Mouse (Mus musculus) limb, embryonic 13.5 days (tissue): ENCODE data around the gene Zdhhc12. TPM values are rescaled to one million over a fixed set of nuclear protein-coding genes. Genes with fewer than 3 reads are reported as not detected.
A peak's percentile ranks its signal among the peaks of the same experiment; 100 is the strongest.
"Not testable (repeated sequence)": the region's sequence is repeated elsewhere in the genome, so short reads cannot be mapped to it uniquely, and the experiment has no call there.

Source experiments
- ATAC-seq: fragments of 200-750 bp; cut with Nextera tagmentation; 2 replicates; pipeline ENCODE4 v1.8.0; 2017; ENCODE audit warnings: low read depth, moderate number of reproducible peaks, moderate TSS enrichment; ENCODE audit not compliant: low FRiP score
- H3K27ac ChIP-seq: fragments of 300-500 bp; sonication (generic); 2 replicates; pipeline ENCODE4 v1.5.1; 2015; ENCODE audit warnings: inconsistent platforms, mild to moderate bottlenecking, moderate library complexity
- H3K27me3 ChIP-seq: fragments of 300-500 bp; sonication (generic); 2 replicates; pipeline ENCODE4 v1.6.1; 2015; ENCODE audit warnings: mild to moderate bottlenecking, inconsistent platforms
- H3K36me3 ChIP-seq: fragments of 300-500 bp; sonication (generic); 2 replicates; pipeline ENCODE4 v1.6.1; 2015; ENCODE audit warnings: inconsistent platforms, mild to moderate bottlenecking, moderate library complexity
- H3K4me1 ChIP-seq: fragments of 300-500 bp; sonication (generic); 2 replicates; pipeline ENCODE4 v1.6.1; 2015; ENCODE audit warnings: inconsistent platforms
- H3K4me2 ChIP-seq: fragments of 300-500 bp; sonication (generic); replicated peaks from 2 replicates; pipeline ENCODE4 v1.6.1; 2015; ENCODE audit warnings: inconsistent platforms, mild to moderate bottlenecking, moderate library complexity
- H3K4me3 ChIP-seq: fragments of 300-500 bp; sonication (generic); 2 replicates; pipeline ENCODE4 v1.5.1; 2015; ENCODE audit warnings: moderate library complexity, mild to moderate bottlenecking, inconsistent platforms
- H3K9ac ChIP-seq: fragments of 300-500 bp; sonication (generic); 2 replicates; pipeline ENCODE4 v1.6.1; 2015; ENCODE audit warnings: mild to moderate bottlenecking, inconsistent platforms
- H3K9me3 ChIP-seq: fragments of 300-500 bp; sonication (generic); 2 replicates; pipeline ENCODE4 v1.6.1; 2016; ENCODE audit warnings: inconsistent platforms
- WGBS: fragments of 180-500 bp; shearing (Covaris S2); methylation state at CpG from one replicate; pipeline ENCODE4 v1.1.7; 2015; 5-methylcytosine and 5-hydroxymethylcytosine counted together
- polyA plus RNA-seq: library from polyadenylated mRNA; unstranded; fragments of >200 nt; fragmentation: Nextera tagmentation; extraction: Ambion mirVana; gene quantifications from 2 replicates; pipeline ENCODE4 v1.2.1, GENCODE M21; 2015

The Zdhhc12 gene
- 25.3 and 27.9 TPM in 2 replicates for polyA plus RNA-seq

- Histone ChIP-seq H3K4me2 (peak within 1 kb of the TSS; percentile 80), H3K27ac (peak within 1 kb of the TSS; percentile 52; the same call in 1 of the 2 replicates), H3K27me3 (no peaks in the 10 kb centered on the region), H3K4me1 (peaks cover 19% of the 10 kb centered on the region), H3K36me3 (peaks cover 49% of the 10 kb centered on the region), H3K9me3 (no peaks in the 10 kb centered on the region), H3K4me3 (peak within 1 kb of the TSS; percentile 68), H3K9ac (peak within 1 kb of the TSS; percentile 69)
- under 1% methylated on average over 51 of the region's 51 CpGs for WGBS
- ATAC-seq = peak; percentile 98
Observed at GRCm38 (mm10) chr2:30093471-30094207, at the start of gene Zdhhc12. Gene Zdhhc12 (minus strand): TSS chr2:30093648.

DNA sequence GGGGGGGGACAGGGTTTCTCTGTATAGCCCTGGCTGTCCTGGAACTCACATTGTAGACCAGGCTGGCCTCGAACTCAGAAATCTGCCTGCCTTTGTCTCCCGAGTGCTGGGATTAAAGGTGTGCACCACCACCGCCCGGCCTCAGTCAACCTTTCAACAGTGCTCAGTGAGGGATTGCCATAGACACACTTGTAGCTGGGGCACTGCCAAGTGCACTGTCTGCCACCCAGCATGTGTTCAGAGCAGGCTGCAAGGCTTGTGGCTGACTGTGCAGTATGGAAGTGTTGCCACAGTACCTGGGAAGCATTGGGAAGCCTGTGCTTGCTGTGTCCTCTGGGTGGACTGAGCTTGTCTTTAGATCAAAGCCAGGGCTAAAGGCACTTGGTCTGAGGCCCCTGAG is 46.6 kb upstream of the Zdhhc12 start:
- WGBS = 91% methylated on average over 4 of the region's 4 CpGs

DNA sequence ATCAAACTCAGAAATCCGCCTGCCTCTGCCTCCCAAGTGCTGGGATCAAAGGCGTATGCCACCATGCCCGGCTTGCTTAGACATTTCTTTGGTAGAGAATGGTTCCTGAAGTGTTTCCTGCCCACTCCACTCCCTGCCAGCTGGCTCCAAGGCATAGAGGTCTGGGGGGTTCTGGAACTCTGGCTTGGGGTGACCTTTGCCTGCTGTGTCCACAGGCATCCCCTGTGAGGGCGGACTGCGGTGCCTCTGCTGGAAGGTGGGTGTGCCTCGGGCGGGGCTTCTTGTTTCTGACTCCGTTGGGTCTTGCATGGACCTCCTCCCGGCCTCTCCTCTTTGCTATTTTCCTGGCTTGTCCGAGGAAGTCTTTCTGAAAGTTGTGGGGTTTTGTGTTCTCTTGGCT is 43.0 kb upstream of the Zdhhc12 start:
- no peaks in the 10 kb centered on the region for H3K9me3 ChIP-seq
- H3K4me2 ChIP-seq = no peak overlapping the region
- no peak overlapping the region for H3K4me3 ChIP-seq
- H3K27me3 ChIP-seq = no peaks in the 10 kb centered on the region
- H3K27ac ChIP-seq = no peak overlapping the region
- peaks cover 63% of the 10 kb centered on the region for H3K36me3 ChIP-seq
- peaks cover 25% of the 10 kb centered on the region for H3K4me1 ChIP-seq
- no peak for ATAC-seq
- WGBS = 89% methylated on average over 10 of the region's 10 CpGs
- H3K9ac ChIP-seq = peak overlapping the region; percentile 19; the same call in 1 of the 2 replicates

More for the DNA sequence above, 46.6 kb upstream of the Zdhhc12 start:
- peaks cover 95% of the 10 kb centered on the region for H3K36me3 ChIP-seq
- not testable (repeated sequence) for H3K4me2 ChIP-seq, ATAC-seq, H3K27ac ChIP-seq, H3K27me3 ChIP-seq, H3K9me3 ChIP-seq, H3K9ac ChIP-seq, H3K4me3 ChIP-seq, H3K4me1 ChIP-seq

GRCm38 (mm10) chr2:30134928-30135620 is 41.6 kb upstream of the Zdhhc12 start:
- H3K4me1 ChIP-seq = peaks cover 25% of the 10 kb centered on the region
- peaks cover 49% of the 10 kb centered on the region for H3K36me3 ChIP-seq
- peak overlapping the region; percentile 83 for H3K9ac ChIP-seq
- H3K27ac ChIP-seq = peak overlapping the region; percentile 55; the same call in 1 of the 2 replicates
- H3K9me3 ChIP-seq = no peaks in the 10 kb centered on the region
- H3K27me3 ChIP-seq = no peaks in the 10 kb centered on the region
- WGBS = 75% methylated on average over 10 of the region's 10 CpGs
- peak overlapping the region; percentile 86 for H3K4me2 ChIP-seq
- peak overlapping the region; percentile 91 for H3K4me3 ChIP-seq
- no peak for ATAC-seq

DNA sequence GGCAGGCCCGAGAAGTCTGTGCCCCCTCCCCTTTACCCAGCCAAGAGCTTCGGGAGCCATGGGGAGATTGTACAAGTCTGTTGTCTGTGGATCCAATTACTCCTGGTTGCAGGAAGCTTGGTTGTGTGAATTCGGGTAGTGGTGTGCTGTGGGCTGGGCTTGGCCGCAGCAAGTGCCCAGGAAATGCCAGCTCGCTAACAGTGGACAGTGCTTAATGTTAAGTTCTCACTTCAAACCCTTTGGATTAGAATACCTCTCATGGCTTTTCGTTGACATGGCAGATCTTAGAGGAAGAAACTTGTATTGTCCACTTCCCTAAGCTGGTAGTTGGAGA is 40.9 kb upstream of the Zdhhc12 start:
- Histone ChIP-seq H3K9ac (peak overlapping the region; percentile 83), H3K27me3 (no peaks in the 10 kb centered on the region), H3K36me3 (peaks cover 44% of the 10 kb centered on the region), H3K9me3 (no peaks in the 10 kb centered on the region), H3K4me1 (peaks cover 25% of the 10 kb centered on the region), H3K4me2 (peak overlapping the region; percentile 86), H3K4me3 (peak overlapping the region; percentile 91), H3K27ac (peak overlapping the region; percentile 74; the same call in 1 of the 2 replicates)
- WGBS = 22% methylated on average over 6 of the region's 6 CpGs
- no peak for ATAC-seq

GRCm38 (mm10) chr2:30133613-30134377 is 40.3 kb upstream of the Zdhhc12 start, which contains the start of gene Tbc1d13:
Gene Tbc1d13 (plus strand): TSS chr2:30133746.
- H3K27ac ChIP-seq = peak within 1 kb of the TSS; percentile 74

DNA sequence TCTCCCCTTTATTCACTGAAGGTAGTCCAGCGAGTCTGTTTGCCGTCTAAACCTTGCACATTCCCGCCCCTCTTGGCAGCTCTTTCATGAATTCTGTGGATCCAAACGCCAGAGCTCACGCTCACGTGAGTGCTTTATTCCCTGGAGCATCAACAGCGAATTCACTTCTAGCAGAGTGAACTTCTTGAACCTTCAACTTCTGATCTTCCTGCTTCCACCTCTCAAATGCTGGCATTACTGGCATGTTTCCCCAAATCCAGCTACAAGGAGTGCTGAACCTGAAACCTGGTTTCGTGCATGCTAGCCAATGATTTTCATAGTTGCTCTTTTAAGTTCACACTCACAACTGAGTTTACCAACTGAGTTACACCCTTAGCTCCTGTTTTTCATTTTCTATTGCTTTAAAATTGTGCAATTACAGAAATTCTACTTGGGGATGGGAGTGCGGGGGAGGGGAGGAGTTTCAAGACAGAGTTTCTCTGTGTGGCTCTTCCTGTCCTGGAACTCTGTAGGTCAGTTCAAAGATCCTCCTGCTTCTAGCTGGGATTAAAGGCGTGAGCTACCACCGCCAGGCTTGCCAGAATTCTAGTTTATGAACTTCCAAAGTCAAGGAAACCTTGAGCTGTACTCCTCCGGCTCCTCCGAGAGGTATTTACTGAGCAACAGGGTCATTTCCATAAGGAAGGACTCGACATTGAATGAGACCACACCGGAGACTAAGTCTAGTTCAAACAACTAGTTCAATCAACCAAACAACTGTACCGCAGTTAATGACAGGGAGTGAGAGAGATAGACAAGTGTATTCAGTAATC is 39.6 kb upstream of the Zdhhc12 start:
- WGBS = 22% methylated on average over 16 of the region's 16 CpGs
- Histone ChIP-seq H3K9ac (peak overlapping the region; percentile 83), H3K9me3 (no peaks in the 10 kb centered on the region), H3K4me1 (peaks cover 25% of the 10 kb centered on the region), H3K36me3 (peaks cover 33% of the 10 kb centered on the region), H3K4me2 (peak overlapping the region; percentile 86), H3K27me3 (no peaks in the 10 kb centered on the region), H3K27ac (peak overlapping the region; percentile 74), H3K4me3 (peak overlapping the region; percentile 91)
- ATAC-seq = no peak

More at GRCm38 (mm10) chr2:30133613-30134377, 40.3 kb upstream of the Zdhhc12 start, which contains the start of gene Tbc1d13:
- Histone ChIP-seq H3K27me3 (no peaks in the 10 kb centered on the region), H3K36me3 (peaks cover 40% of the 10 kb centered on the region), H3K9ac (peak within 1 kb of the TSS; percentile 83), H3K4me1 (peaks cover 25% of the 10 kb centered on the region), H3K4me3 (peak within 1 kb of the TSS; percentile 91), H3K9me3 (no peaks in the 10 kb centered on the region), H3K4me2 (peak within 1 kb of the TSS; percentile 86)
- under 1% methylated on average over 45 of the region's 46 CpGs for WGBS
- peak; percentile 95 for ATAC-seq

- not testable (repeated sequence) for H3K9me3 ChIP-seq, H3K9ac ChIP-seq, H3K27ac ChIP-seq, ATAC-seq, H3K4me3 ChIP-seq, H3K27me3 ChIP-seq, H3K4me2 ChIP-seq
- Histone ChIP-seq H3K4me1 (peaks cover 25% of the 10 kb centered on the region), H3K36me3 (peaks cover 15% of the 10 kb centered on the region)
- WGBS = 54% methylated on average over 5 of the region's 5 CpGs
Observed at GRCm38 (mm10) chr2:30131240-30131639, 37.8 kb upstream of the Zdhhc12 start.

DNA sequence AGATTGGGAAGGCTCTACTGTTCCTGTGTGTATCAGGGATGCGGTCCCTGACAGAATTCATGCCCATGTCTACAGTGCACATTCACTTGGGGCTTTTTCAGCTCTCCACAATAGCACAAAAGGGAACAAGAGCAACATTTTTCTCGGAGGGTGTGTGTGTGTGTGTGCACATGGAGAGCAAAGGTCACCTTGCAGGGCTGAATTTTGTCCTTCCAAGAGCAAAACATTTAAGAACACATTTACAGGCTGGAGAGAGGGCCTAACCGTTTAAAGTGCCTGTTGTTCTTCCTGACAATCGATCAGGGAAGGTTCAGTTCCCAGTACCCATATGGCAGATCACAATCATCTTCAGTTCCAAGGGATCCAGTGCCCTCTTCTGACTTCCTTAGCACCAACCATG is 36.7 kb upstream of the Zdhhc12 start:
- Histone ChIP-seq H3K27me3 (no peaks in the 10 kb centered on the region), H3K9ac (no peak overlapping the region), H3K36me3 (peaks cover 4% of the 10 kb centered on the region; the same call in 1 of the 2 replicates), H3K4me1 (peaks cover 20% of the 10 kb centered on the region), H3K4me3 (no peak overlapping the region), H3K9me3 (no peaks in the 10 kb centered on the region), H3K4me2 (no peak overlapping the region), H3K27ac (no peak overlapping the region)
- WGBS = 82% methylated on average over 4 of the region's 4 CpGs
- ATAC-seq = no peak

- WGBS = 29% methylated on average over 2 of the region's 2 CpGs
- Histone ChIP-seq H3K4me3 (no peak overlapping the region), H3K27ac (no peak overlapping the region), H3K4me2 (no peak overlapping the region), H3K36me3 (no peaks in the 10 kb centered on the region), H3K27me3 (no peaks in the 10 kb centered on the region), H3K9me3 (no peaks in the 10 kb centered on the region), H3K4me1 (peaks cover 14% of the 10 kb centered on the region), H3K9ac (no peak overlapping the region)
- no peak for ATAC-seq
Observed at GRCm38 (mm10) chr2:30128789-30129188, 35.3 kb upstream of the Zdhhc12 start.
